ENCODE assay signal across 9 mouse cellular contexts in genomic region chr15:77150424-77150841, GRCm38 (mm10).
DNase-seq lines count a peak whose midpoint lies in the region; ATAC-seq and TF ChIP-seq lines count a peak whose summit lies in the region.
"Had no signal": no experiment of that assay in that cellular context is flagged by ENCODE, and none has a peak within 500 bp of the region (broad histone marks: within the 10 kb centered on the region; RNA-seq: fewer than 3 reads in every experiment).

No protein-coding gene starts in this region.

- peak overlapping the region; percentile 63 for H3K4me2 ChIP-seq in limb, embryonic 13.5 days (replicated peaks)
- H3K4me2 ChIP-seq in neural tube, embryonic 11.5 days (ENCODE audit: low read depth) = peak overlapping the region; percentile 67

- DNase-seq in thymus, adult 2 months = no peak
- DNase-seq in thymus, adult 18-20 months = no peak
- peak; percentile 40 to 42 for DNase-seq in cerebellum, postnatal 36 days
- DNase-seq in heart, adult 8-10 months (ENCODE audit: low spot score) = peak; percentile 49
- DNase-seq in neural tube, embryonic 11.5 days (ENCODE audit: low spot score) = peak; percentile 44
- DNase-seq in c-Kit-positive CD71-positive TER-119-positive erythroid progenitor cells, embryonic 14.5 days (ENCODE audit: low spot score) = no peak
- no peak for DNase-seq in thymus, postnatal 14 days

- H3K9me3 ChIP-seq in limb, embryonic 13.5 days = no peaks in the 10 kb centered on the region
- H3K9me3 ChIP-seq in neural tube, embryonic 11.5 days (ENCODE audit: control insufficient read depth, low read length) = no peaks in the 10 kb centered on the region

- H3K27me3 ChIP-seq in thymus, adult 2 months (ENCODE audit: control insufficient read depth, insufficient read depth, low read length) = no peaks in the 10 kb centered on the region
- H3K27me3 ChIP-seq in limb, embryonic 13.5 days = no peaks in the 10 kb centered on the region
- no peaks in the 10 kb centered on the region for H3K27me3 ChIP-seq in neural tube, embryonic 11.5 days (ENCODE audit: control insufficient read depth, insufficient read depth, low read length)

- WGBS in thymus, adult 2 months = 94% methylated on average over 3 of the region's 3 CpGs
- WGBS in limb, embryonic 13.5 days = 9% methylated on average over 3 of the region's 3 CpGs
- 20% methylated on average over 3 of the region's 3 CpGs for WGBS in neural tube, embryonic 11.5 days

- H3K4me1 ChIP-seq in thymus, adult 2 months (replicated peaks; ENCODE audit: control insufficient read depth, insufficient read depth, low read length) = peaks cover 7% of the 10 kb centered on the region
- peaks cover 63% of the 10 kb centered on the region for H3K4me1 ChIP-seq in limb, embryonic 13.5 days
- peaks cover 15% of the 10 kb centered on the region for H3K4me1 ChIP-seq in neural tube, embryonic 11.5 days (ENCODE audit: control insufficient read depth, insufficient read depth, low read length)

- peak; percentile 52; the same call in 1 of the 2 replicates for ATAC-seq in limb, embryonic 13.5 days (ENCODE audit: low FRiP score, low read depth)
- ATAC-seq in neural tube, embryonic 11.5 days (ENCODE audit: insufficient read depth, low FRiP score, low TSS enrichment) = no peak

- H3K36me3 ChIP-seq in thymus, adult 2 months (ENCODE audit: control insufficient read depth, insufficient read depth, low read length) = no peaks in the 10 kb centered on the region
- H3K36me3 ChIP-seq in limb, embryonic 13.5 days = no peaks in the 10 kb centered on the region; the same call in 1 of the 2 replicates
- no peaks in the 10 kb centered on the region for H3K36me3 ChIP-seq in neural tube, embryonic 11.5 days (ENCODE audit: control insufficient read depth, insufficient read depth, low read length)

- H3K27ac ChIP-seq in thymus, adult 2 months (ENCODE audit: control insufficient read depth, insufficient read depth, low read length) = peak overlapping the region; percentile 2; the same call in 1 of the 2 replicates
- H3K27ac ChIP-seq in limb, embryonic 13.5 days = peak overlapping the region; percentile 92
- H3K27ac ChIP-seq in neural tube, embryonic 11.5 days (ENCODE audit: low read depth, low read length) = peak overlapping the region; percentile 53

- TF ChIP-seq POLR2A in thymus, adult 2 months (IDR thresholded peaks at IDR 0.05; ENCODE audit: control insufficient read depth, extremely low read depth, insufficient read depth, low read length, poor library complexity) = no peak

- no peak overlapping the region for H3K4me3 ChIP-seq in thymus, adult 2 months (ENCODE audit: control insufficient read depth, insufficient read depth, low read length)
- peak overlapping the region; percentile 53 for H3K4me3 ChIP-seq in limb, embryonic 13.5 days
- peak overlapping the region; percentile 63 for H3K4me3 ChIP-seq in neural tube, embryonic 11.5 days (ENCODE audit: low read depth, low read length)
- H3K4me3 ChIP-seq: erythroblast, embryonic 14.5 days had no signal

- no peak for TF ChIP-seq CTCF in thymus, adult 2 months (IDR thresholded peaks at IDR 0.05; ENCODE audit: borderline replicate concordance, control insufficient read depth, extremely low read depth, insufficient read depth, low read length, poor library complexity)

- peak overlapping the region; percentile 52 for H3K9ac ChIP-seq in limb, embryonic 13.5 days
- H3K9ac ChIP-seq in neural tube, embryonic 11.5 days (ENCODE audit: low read length) = peak overlapping the region; percentile 47

Comparison
In these comparisons a context has a peak if more than half of its experiments do, and no peak if none do; other contexts are left out.
1. DNase-seq: peak in cerebellum, postnatal 36 days (2 of 2), heart, adult 8-10 months (single experiment) and neural tube, embryonic 11.5 days (single experiment); none in thymus, adult 2 months (single experiment), thymus, adult 18-20 months (0 of 2), c-Kit-positive CD71-positive TER-119-positive erythroid progenitor cells, embryonic 14.5 days (single experiment) and thymus, postnatal 14 days (single experiment).
2. H3K27ac ChIP-seq: peak in every context shown above with its lines; median percentile 92 in limb, embryonic 13.5 days; 53 in neural tube, embryonic 11.5 days; 2 in thymus, adult 2 months.